Mouse (Mus musculus) cerebellum, adult 2 months (tissue): Measurements from ENCODE around the gene Ccdc137. TPM values are rescaled to one million over a fixed set of nuclear protein-coding genes. Genes with fewer than 3 reads are reported as not detected.

Source experiments
- DNase-seq, 2 experiments: peaks; one replicate each; pipeline ENCODE4 v3.0.0; 2021
- H3K27ac ChIP-seq: fragments of 200-500 bp; 2 replicates; pipeline ENCODE4 v1.5.1; 2012; ENCODE audit warnings: low read length, control low read depth, inconsistent platforms; ENCODE audit not compliant: insufficient read depth
- H3K27me3 ChIP-seq: fragments of 200-500 bp; 2 replicates; pipeline ENCODE4 v1.6.1; 2012; ENCODE audit warnings: inconsistent platforms, mild to moderate bottlenecking, low read length, moderate library complexity; ENCODE audit not compliant: control insufficient read depth, insufficient read depth
- H3K4me1 ChIP-seq: fragments of 200-500 bp; 2 replicates; pipeline ENCODE4 v1.6.1; 2011; ENCODE audit warnings: low read length; ENCODE audit not compliant: control insufficient read depth, insufficient read depth
- H3K4me3 ChIP-seq: fragments of 200-500 bp; replicated peaks from 2 replicates; pipeline ENCODE3; 2011; ENCODE audit warnings: mild to moderate bottlenecking, low read depth, low read length, control low read depth; ENCODE audit not compliant: insufficient read depth
- CTCF ChIP-seq: fragments of 200-500 bp; IDR thresholded peaks from 2 replicates; pipeline ENCODE4 v1.5.1; 2011; ENCODE audit warnings: low read depth, mild to moderate bottlenecking, control low read depth, low read length, moderate library complexity, borderline replicate concordance; ENCODE audit not compliant: insufficient read depth
- POLR2A ChIP-seq: fragments of 200-500 bp; IDR thresholded peaks from 2 replicates; pipeline ENCODE4 v1.6.1; 2011; ENCODE audit warnings: low read length, control low read depth, borderline replicate concordance; ENCODE audit not compliant: insufficient read depth
- WGBS: fragments of 180-500 bp; shearing (Covaris S2); methylation state at CpG from one replicate; pipeline ENCODE4 v1.1.7; 2018; 5-methylcytosine and 5-hydroxymethylcytosine counted together
- polyA plus RNA-seq: library from polyadenylated mRNA; depleted of rRNA; stranded (reverse); fragments of >200 nt; gene quantifications from 2 replicates; pipeline ENCODE4 v1.2.3, GENCODE M21; 2012

The Ccdc137 gene
- polyA plus RNA-seq, 1 experiment, result 27.3 TPM

DNA sequence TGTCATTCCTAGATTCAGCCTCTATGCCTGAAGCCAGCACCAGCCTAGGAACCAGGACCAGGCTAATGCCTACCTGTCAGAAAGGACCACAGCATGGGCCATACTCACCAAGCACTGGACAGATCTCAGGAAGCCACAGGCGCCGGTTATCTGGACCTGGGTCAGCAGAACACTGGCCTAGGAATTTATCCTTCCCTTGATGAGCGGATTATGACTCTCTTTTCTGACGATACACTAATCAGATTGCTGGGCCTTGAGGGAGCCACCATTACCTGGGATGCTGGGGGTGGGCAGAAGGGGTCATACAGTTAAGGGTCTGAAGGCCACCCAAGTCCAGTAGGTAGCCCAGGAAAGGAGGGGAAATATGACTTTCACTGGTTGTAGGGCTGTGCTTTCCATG is 4.6 kb upstream of the Ccdc137 start, which contains the start of gene Pde6g:
Gene Pde6g (minus strand): TSS at position 195 of the 400 bp plus-strand sequence.
- no peak within 1 kb of the TSS for H3K27ac ChIP-seq
- H3K4me1 ChIP-seq, result 0 out of 2 replicates have a peak, but pooled peaks cover 4% of the 10 kb centered on the region
- WGBS, result 87% methylated on average over 4 of the region's 4 CpGs
- no peaks in the 10 kb centered on the region for H3K27me3 ChIP-seq
- TF ChIP-seq POLR2A (no peak), CTCF (no peak)
- DNase-seq, result no peak
- no peak within 1 kb of the TSS for H3K4me3 ChIP-seq

- no peak for DNase-seq
- WGBS, result 90% methylated on average over 4 of the region's 4 CpGs
- TF ChIP-seq CTCF, result no peak
- TF ChIP-seq POLR2A, result no peak
- Histone ChIP-seq H3K4me1 (0 out of 2 replicates have a peak, but pooled peaks cover 4% of the 10 kb centered on the region), H3K27ac (no peak overlapping the region), H3K4me3 (no peak overlapping the region), H3K27me3 (no peaks in the 10 kb centered on the region)
Measured at GRCm38 (mm10) chr11:120454965-120455364, 3.0 kb upstream of the Ccdc137 start.

DNA sequence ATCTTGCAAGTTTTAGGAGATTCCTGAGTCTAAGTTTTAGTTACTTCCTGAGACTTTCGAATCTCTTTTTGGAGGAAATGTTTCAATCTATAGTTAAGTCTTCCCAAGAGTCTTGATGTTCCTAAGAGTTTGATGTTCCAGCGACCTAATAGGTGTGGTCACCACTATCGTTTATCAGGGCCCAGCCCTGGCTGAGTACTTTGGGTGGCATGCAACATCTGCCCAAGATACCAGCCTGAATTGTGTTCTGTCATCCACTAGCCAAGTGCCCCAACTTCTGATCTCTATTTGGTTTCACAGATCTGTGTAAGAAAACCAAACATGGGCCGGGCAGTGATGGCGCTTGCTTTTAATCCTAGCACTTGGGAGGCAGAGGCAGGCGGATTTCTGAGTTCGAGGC is 2.5 kb upstream of the Ccdc137 start:
- WGBS, result 93% methylated on average over 7 of the region's 7 CpGs
- no peak for TF ChIP-seq POLR2A
- TF ChIP-seq CTCF, result no peak
- DNase-seq, result no peak

GRCm38 (mm10) chr11:120457370-120457769 is 545 bp upstream of the Ccdc137 start:
- 0 out of 2 replicates have a peak, but pooled peaks cover 4% of the 10 kb centered on the region for H3K4me1 ChIP-seq
- TF ChIP-seq POLR2A, result no peak
- TF ChIP-seq CTCF, result no peak
- 21% methylated on average over 14 of the region's 14 CpGs for WGBS
- H3K4me3 ChIP-seq, result peak overlapping the region; percentile 94
- peak overlapping the region; percentile 76 for H3K27ac ChIP-seq
- DNase-seq, result no peak
- H3K27me3 ChIP-seq, result no peaks in the 10 kb centered on the region

More for the DNA sequence above, 2.5 kb upstream of the Ccdc137 start:
- Histone ChIP-seq H3K27ac (no peak overlapping the region), H3K4me1 (0 out of 2 replicates have a peak, but pooled peaks cover 4% of the 10 kb centered on the region), H3K27me3 (no peaks in the 10 kb centered on the region), H3K4me3 (no peak overlapping the region)

DNA sequence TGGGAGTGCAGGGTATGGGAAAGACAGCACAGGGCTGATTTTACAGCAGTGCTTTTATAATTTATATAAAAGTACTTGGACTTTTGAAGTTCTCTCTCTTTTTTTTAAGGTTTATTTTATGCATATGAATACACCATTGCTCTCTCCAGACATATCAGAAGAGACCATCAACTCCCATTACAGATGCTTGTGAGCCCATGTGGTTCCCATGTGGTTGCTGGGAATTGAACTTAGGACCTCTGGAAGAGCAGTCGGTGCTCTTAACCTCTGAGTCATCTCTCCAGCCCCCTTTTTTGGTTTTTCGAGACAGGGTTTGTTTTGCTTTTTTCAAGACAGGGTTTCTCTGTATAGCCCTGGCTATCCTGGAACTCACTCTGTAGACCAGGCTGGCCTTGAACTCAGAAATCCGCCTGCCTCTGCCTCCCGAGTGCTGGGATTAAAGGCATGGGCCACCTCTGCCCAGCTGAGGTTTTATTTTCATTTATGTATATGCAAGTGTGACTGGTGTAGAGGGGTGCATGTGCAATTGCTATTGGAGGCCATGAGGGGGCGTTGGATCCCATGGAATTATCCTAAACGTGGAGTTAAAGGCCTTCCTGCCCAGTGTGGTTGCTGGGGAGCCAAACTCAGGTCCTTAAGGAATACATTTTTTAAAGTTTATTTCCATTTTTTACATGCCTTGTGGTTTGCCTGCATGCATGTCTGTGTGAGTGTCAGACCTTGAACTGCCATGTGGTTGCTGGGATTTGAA is 1.1 kb downstream of the Ccdc137 start:
- 0 out of 2 replicates have a peak, but pooled peaks cover 4% of the 10 kb centered on the region for H3K4me1 ChIP-seq
- no peaks in the 10 kb centered on the region for H3K27me3 ChIP-seq
- peak overlapping the region; percentile 94 for H3K4me3 ChIP-seq
- 59% methylated on average over 6 of the region's 6 CpGs for WGBS
- DNase-seq, result no peak
- no peak overlapping the region for H3K27ac ChIP-seq
- TF ChIP-seq CTCF, result no peak; the same call in 1 of the 2 replicates
- TF ChIP-seq POLR2A, result no peak

DNA sequence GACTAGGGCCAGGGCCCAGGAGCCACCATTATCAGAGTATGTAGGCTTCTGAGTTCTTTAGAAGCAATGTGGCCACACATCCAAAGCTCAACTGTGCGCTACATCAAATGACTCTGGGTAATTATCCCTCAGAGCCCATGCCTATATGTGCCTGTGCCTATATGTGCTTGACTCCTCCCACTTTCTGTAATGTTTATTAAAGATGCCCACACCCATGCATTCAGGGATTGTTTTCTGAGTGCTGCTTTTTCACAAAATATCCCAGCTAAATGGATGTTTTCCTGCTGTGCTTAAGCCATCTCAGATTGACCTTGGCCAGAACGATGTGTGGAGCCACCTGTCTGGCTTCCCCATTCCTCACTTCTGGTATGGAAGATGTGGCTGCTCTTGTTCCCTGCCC is 5.6 kb downstream of the Ccdc137 start:
- Histone ChIP-seq H3K27me3 (no peaks in the 10 kb centered on the region), H3K4me3 (no peak overlapping the region), H3K4me1 (no peaks in the 10 kb centered on the region; the same call in 1 of the 2 replicates), H3K27ac (no peak overlapping the region)
- TF ChIP-seq CTCF (no peak), POLR2A (no peak)
- 87% methylated on average over 2 of the region's 2 CpGs for WGBS
- no peak for DNase-seq

GRCm38 (mm10) chr11:120464365-120464764 is 6.5 kb downstream of the Ccdc137 start:
- TF ChIP-seq CTCF (no peak), POLR2A (no peak)
- WGBS, result 90% methylated on average over 5 of the region's 5 CpGs
- Histone ChIP-seq H3K27ac (no peak overlapping the region), H3K4me3 (no peak overlapping the region), H3K27me3 (no peaks in the 10 kb centered on the region), H3K4me1 (no peaks in the 10 kb centered on the region; the same call in 1 of the 2 replicates)
- DNase-seq, result no peak

- H3K27ac ChIP-seq, result no peak overlapping the region
- no peaks in the 10 kb centered on the region; the same call in 1 of the 2 replicates for H3K4me1 ChIP-seq
- WGBS, result 75% methylated on average over 4 of the region's 4 CpGs
- no peak overlapping the region for H3K4me3 ChIP-seq
- no peak for DNase-seq
- no peaks in the 10 kb centered on the region for H3K27me3 ChIP-seq
- TF ChIP-seq POLR2A (no peak), CTCF (no peak)
Measured at GRCm38 (mm10) chr11:120465521-120465920, 7.6 kb downstream of the Ccdc137 start.
